Mouse (Mus musculus): ENCODE measurements around the gene Slc41a2.
"Not testable (repeated sequence)": the region's sequence is repeated elsewhere in the genome, so short reads cannot be mapped to it uniquely, and the experiment has no call there.

Gene Slc41a2

GRCm38 (mm10) chr10:83353680-83354332 lies 16.1 kb upstream of the Slc41a2 start:
- DNase-seq (ENCODE audit: low spot score in 2 of 2) = peak; percentile 65 to 68

GRCm38 (mm10) chr10:83351779-83352178 lies 14.1 kb upstream of the Slc41a2 start:
- not testable (repeated sequence) for DNase-seq (ENCODE audit: low spot score in 2 of 2)

- DNase-seq (ENCODE audit: low spot score in 2 of 2) = no peak
Measured at GRCm38 (mm10) chr10:83350689-83351088, 13.0 kb upstream of the Slc41a2 start.

GRCm38 (mm10) chr10:83347494-83347893 lies 9.8 kb upstream of the Slc41a2 start:
- DNase-seq (ENCODE audit: low spot score in 2 of 2) = peak; percentile 28 to 44

GRCm38 (mm10) chr10:83346359-83346736 lies 8.7 kb upstream of the Slc41a2 start:
- no peak for DNase-seq (ENCODE audit: low spot score in 2 of 2)

- no peak for DNase-seq (ENCODE audit: low spot score in 2 of 2)
Measured at GRCm38 (mm10) chr10:83345693-83346358, 8.1 kb upstream of the Slc41a2 start.

GRCm38 (mm10) chr10:83343828-83344685 lies 6.4 kb upstream of the Slc41a2 start:
- DNase-seq (ENCODE audit: low spot score in 2 of 2) = peak; percentile 15 to 20

- peak; percentile 20 to 22 for DNase-seq (ENCODE audit: low spot score in 2 of 2)
Measured at GRCm38 (mm10) chr10:83343171-83343570, 5.5 kb upstream of the Slc41a2 start.

GRCm38 (mm10) chr10:83341226-83341625 lies 3.5 kb upstream of the Slc41a2 start:
- no peak for DNase-seq (ENCODE audit: low spot score in 2 of 2)

- DNase-seq (ENCODE audit: low spot score in 2 of 2) = no peak
Measured at GRCm38 (mm10) chr10:83337971-83338598, 403 bp upstream of the Slc41a2 start.

- DNase-seq (ENCODE audit: low spot score in 2 of 2) = no peak
Measured at GRCm38 (mm10) chr10:83336336-83336735, 1.3 kb downstream of the Slc41a2 start.

GRCm38 (mm10) chr10:83332581-83332980 lies 5.1 kb downstream of the Slc41a2 start:
- no peak for DNase-seq (ENCODE audit: low spot score in 2 of 2)

GRCm38 (mm10) chr10:83331811-83332210 lies 5.9 kb downstream of the Slc41a2 start:
- DNase-seq (ENCODE audit: low spot score in 2 of 2) = no peak

- DNase-seq (ENCODE audit: low spot score in 2 of 2) = no peak
Measured at GRCm38 (mm10) chr10:83330336-83330735, 7.3 kb downstream of the Slc41a2 start.

GRCm38 (mm10) chr10:83328791-83329190 lies 8.9 kb downstream of the Slc41a2 start:
- no peak for DNase-seq (ENCODE audit: low spot score in 2 of 2)

GRCm38 (mm10) chr10:83326648-83327285 lies 10.9 kb downstream of the Slc41a2 start:
- no peak for DNase-seq (ENCODE audit: low spot score in 2 of 2)

GRCm38 (mm10) chr10:83325903-83326302 lies 11.8 kb downstream of the Slc41a2 start:
- DNase-seq (ENCODE audit: low spot score in 2 of 2) = no peak

- no peak for DNase-seq (ENCODE audit: low spot score in 2 of 2)
Measured at GRCm38 (mm10) chr10:83324871-83325270, 12.8 kb downstream of the Slc41a2 start.

GRCm38 (mm10) chr10:83322551-83323100 lies 15.1 kb downstream of the Slc41a2 start:
- no peak for DNase-seq (ENCODE audit: low spot score in 2 of 2)

- DNase-seq (ENCODE audit: low spot score in 2 of 2) = no peak
Measured at GRCm38 (mm10) chr10:83321528-83321927, 16.2 kb downstream of the Slc41a2 start.

GRCm38 (mm10) chr10:83320870-83321269 lies 16.8 kb downstream of the Slc41a2 start:
- no peak for DNase-seq (ENCODE audit: low spot score in 2 of 2)
